In the genomic region with DNA sequence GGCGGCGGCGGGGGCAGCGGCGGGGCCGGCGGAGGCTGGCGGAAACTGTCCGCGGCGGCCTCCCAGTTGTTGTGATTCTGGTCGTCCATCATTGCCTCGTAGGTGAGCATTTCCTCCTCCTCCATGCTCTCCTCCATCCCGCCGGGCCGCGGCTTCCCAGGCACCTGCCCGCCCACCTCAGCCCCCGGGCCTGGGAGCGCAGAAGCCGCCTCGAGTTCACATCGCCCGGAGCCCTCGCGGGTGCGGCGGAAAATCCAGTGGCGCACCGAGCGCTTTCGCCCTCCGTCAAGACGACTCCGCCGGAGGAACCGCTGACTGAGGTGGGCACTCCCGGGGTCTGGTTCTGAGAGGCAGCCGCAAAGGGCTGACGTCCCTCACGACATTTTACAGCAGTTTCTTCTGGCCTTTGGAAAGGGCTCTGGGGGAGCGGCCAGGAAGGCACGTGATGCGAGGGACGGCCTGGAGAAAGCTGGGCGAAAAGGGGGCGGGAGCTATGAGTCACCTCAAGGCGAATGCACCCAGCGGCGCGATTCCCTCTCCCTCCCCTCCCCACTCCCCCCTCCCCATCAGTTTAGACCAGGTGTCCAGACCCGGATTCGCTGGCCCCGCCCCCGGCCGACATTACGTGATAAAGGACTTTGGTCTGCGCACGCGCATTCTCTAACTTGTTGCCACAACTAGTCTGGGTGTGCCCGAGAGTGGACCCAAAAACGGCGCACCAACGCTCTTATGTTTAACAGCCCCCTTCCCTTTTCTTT, we compare ENCODE assay signal across 8 mouse cellular contexts. TPM values are rescaled to one million over a fixed set of nuclear protein-coding genes. Genes with fewer than 3 reads are reported as not detected.
DNase-seq lines count a peak whose midpoint lies in the region; ATAC-seq lines count a peak whose summit lies in the region.

Cacul1 (minus strand) TSS at position 444 of the 758 bp plus-strand sequence.

- H3K27me3 ChIP-seq in lung, embryonic 16.5 days (ENCODE audit: control insufficient read depth, insufficient read depth, low read depth, low read length) = no peaks in the 10 kb centered on the region

- peak within 1 kb of the TSS; percentile 85 for H3K4me2 ChIP-seq in lung, embryonic 16.5 days (ENCODE audit: low read depth, low read length)

- H3K9me3 ChIP-seq in lung, embryonic 16.5 days (ENCODE audit: control insufficient read depth, low read length) = no peaks in the 10 kb centered on the region

- peak within 1 kb of the TSS; percentile 94 for H3K9ac ChIP-seq in lung, embryonic 16.5 days (ENCODE audit: low read length)

- DNase-seq in MEL-GATA-1-ER (ENCODE audit: extremely low read depth, low read depth) = peak; percentile 99
- DNase-seq in cerebellum, adult 8-10 months = peak; percentile 94
- DNase-seq in forelimb bud, embryonic 11.5 days (ENCODE audit: low read depth, low spot score) = peak; percentile 98
- DNase-seq in layer of hippocampus, adult 9-10 months (ENCODE audit: low spot score) = peak; percentile 83
- DNase-seq in ovary, postnatal 10 days (ENCODE audit: low spot score) = peak; percentile 90
- DNase-seq in thymus, postnatal 10 days (ENCODE audit: low spot score in 2 of 2) = peak; percentile 87 to 89

- under 1% methylated on average over 56 of the region's 64 CpGs for WGBS in lung, embryonic 16.5 days

- no peaks in the 10 kb centered on the region for H3K36me3 ChIP-seq in lung, embryonic 16.5 days (ENCODE audit: control insufficient read depth, insufficient read depth, low read length)

- peak within 1 kb of the TSS; percentile 97 for H3K4me3 ChIP-seq in lung, embryonic 16.5 days (ENCODE audit: low read length)

- H3K4me1 ChIP-seq in lung, embryonic 16.5 days (replicated peaks; ENCODE audit: control insufficient read depth, insufficient read depth, low read length) = peaks cover 12% of the 10 kb centered on the region

- peak within 1 kb of the TSS; percentile 88 for H3K27ac ChIP-seq in lung, embryonic 16.5 days (ENCODE audit: low read length)

- ATAC-seq in hematopoietic stem cell, adult 5-6 weeks (replicated peaks in 1 of 2; ENCODE audit: insufficient read depth in 1 of 2, low FRiP score in 2 of 2, low TSS enrichment in 1 of 2, low read depth in 1 of 2, poor library complexity in 2 of 2, severe bottlenecking in 2 of 2) = peak; percentile 92 to 96
- peak; percentile 98 for ATAC-seq in lung, embryonic 16.5 days (ENCODE audit: low read depth)

RNA-seq across cellular contexts. Expression of gene Cacul1, which starts in this region (rescaled TPM):
- total RNA-seq in hematopoietic stem cell, adult 5-6 weeks (2017) = 41.6 and 52.0 TPM in 2 replicates
- 12.7 and 14.1 TPM in 2 replicates for polyA plus RNA-seq in lung, embryonic 16.5 days (2015; fragmentation: Nextera tagmentation; extraction: Ambion mirVana)

Comparison
In these comparisons a context has a peak if more than half of its experiments do, and no peak if none do; other contexts are left out.
1. Peak in every context shown above with its lines: DNase-seq, ATAC-seq, H3K4me3 ChIP-seq and H3K27ac ChIP-seq.